Mouse (Mus musculus): ENCODE results near the gene Shc1. TPM values are rescaled to one million over a fixed set of nuclear protein-coding genes. Genes with fewer than 3 reads are reported as not detected.
A peak's percentile ranks its signal among the peaks of the same experiment; 100 is the strongest.

Shc1 gene
- total RNA-seq (2021), result 10 to 100 TPM; 14.7 to 15.1 TPM
- long read RNA-seq, partial matches to known transcripts, result 1 of 5 reads
- long read RNA-seq, other reads (novel, unspliced or antisense), result 1 of 5 reads

- DNase-seq (ENCODE audit: low spot score in 2 of 2), result peak; percentile 90 to 92
Observed at GRCm38 (mm10) chr3:89418170-89418860, at the start of gene Shc1, which contains the start of gene Cks1b. Shc1 (plus strand) TSS chr3:89418443. Cks1b (minus strand) TSS chr3:89418383.

GRCm38 (mm10) chr3:89373581-89374231 is 44.5 kb upstream of the Shc1 start:
- no peak for DNase-seq (ENCODE audit: low spot score in 2 of 2)

GRCm38 (mm10) chr3:89377831-89378230 is 40.4 kb upstream of the Shc1 start:
- DNase-seq (ENCODE audit: low spot score in 2 of 2), result peak in 1 of 2 experiments; percentile 21

GRCm38 (mm10) chr3:89378394-89379067 is 39.7 kb upstream of the Shc1 start:
- DNase-seq (ENCODE audit: low spot score in 2 of 2), result peak; percentile 74 to 79

GRCm38 (mm10) chr3:89379388-89380131 is 38.7 kb upstream of the Shc1 start:
- DNase-seq (ENCODE audit: low spot score in 2 of 2), result no peak

- no peak for DNase-seq (ENCODE audit: low spot score in 2 of 2)
Observed at GRCm38 (mm10) chr3:89380291-89380690, 38.0 kb upstream of the Shc1 start.

- no peak for DNase-seq (ENCODE audit: low spot score in 2 of 2)
Observed at GRCm38 (mm10) chr3:89380711-89381110, 37.5 kb upstream of the Shc1 start.

GRCm38 (mm10) chr3:89381233-89381632 is 37.0 kb upstream of the Shc1 start:
- DNase-seq (ENCODE audit: low spot score in 2 of 2), result no peak

GRCm38 (mm10) chr3:89382033-89382882 is 36.0 kb upstream of the Shc1 start:
- DNase-seq (ENCODE audit: low spot score in 2 of 2), result no peak

- DNase-seq (ENCODE audit: low spot score in 2 of 2), result no peak
Observed at GRCm38 (mm10) chr3:89382950-89383349, 35.3 kb upstream of the Shc1 start.

- DNase-seq (ENCODE audit: low spot score in 2 of 2), result no peak
Observed at GRCm38 (mm10) chr3:89383651-89384255, 34.5 kb upstream of the Shc1 start.

- no peak for DNase-seq (ENCODE audit: low spot score in 2 of 2)
Observed at GRCm38 (mm10) chr3:89384331-89385076, 33.7 kb upstream of the Shc1 start.

GRCm38 (mm10) chr3:89385451-89385850 is 32.8 kb upstream of the Shc1 start:
- DNase-seq (ENCODE audit: low spot score in 2 of 2), result no peak

GRCm38 (mm10) chr3:89386438-89387420 is 31.5 kb upstream of the Shc1 start:
- no peak for DNase-seq (ENCODE audit: low spot score in 2 of 2)

- DNase-seq (ENCODE audit: low spot score in 2 of 2), result peak; percentile 18 to 45
Observed at GRCm38 (mm10) chr3:89387632-89388031, 30.6 kb upstream of the Shc1 start.

- peak; percentile 72 to 78 for DNase-seq (ENCODE audit: low spot score in 2 of 2)
Observed at GRCm38 (mm10) chr3:89388134-89388881, 29.9 kb upstream of the Shc1 start.
